Mouse (Mus musculus) thymus, adult 2 months (tissue): ENCODE measurements at regions not wholly inside any gene's neighbourhood (a gene's known extent, or its start where the extent isn't known, plus 50 kb on each side); places are given as distances from the start of the nearest gene placed in this dataset.

Experiments
- CTCF ChIP-seq: fragments of 200-500 bp; IDR thresholded peaks from 2 replicates; pipeline ENCODE4 v1.5.1; 2012; ENCODE audit warnings: mild to moderate bottlenecking, control low read depth, low read length, moderate library complexity, borderline replicate concordance; ENCODE audit not compliant: control insufficient read depth, poor library complexity, insufficient read depth; ENCODE audit errors: extremely low read depth
- POLR2A ChIP-seq: fragments of 200-500 bp; IDR thresholded peaks from 2 replicates; pipeline ENCODE4 v1.6.1; 2012; ENCODE audit warnings: mild to moderate bottlenecking, low read length, control low read depth, moderate library complexity; ENCODE audit not compliant: control insufficient read depth, poor library complexity, insufficient read depth; ENCODE audit errors: extremely low read depth

- no peak for TF ChIP-seq POLR2A
- TF ChIP-seq CTCF: no peak
Observed at GRCm38 (mm10) chr11:20896277-20897123, 65.6 kb upstream of the Lgalsl start.
